Mouse (Mus musculus): ENCODE data around the gene Csdc2.
"Not testable (repeated sequence)": the region's sequence is repeated elsewhere in the genome, so short reads cannot be mapped to it uniquely, and the experiment has no call there.

Csdc2 gene

DNA sequence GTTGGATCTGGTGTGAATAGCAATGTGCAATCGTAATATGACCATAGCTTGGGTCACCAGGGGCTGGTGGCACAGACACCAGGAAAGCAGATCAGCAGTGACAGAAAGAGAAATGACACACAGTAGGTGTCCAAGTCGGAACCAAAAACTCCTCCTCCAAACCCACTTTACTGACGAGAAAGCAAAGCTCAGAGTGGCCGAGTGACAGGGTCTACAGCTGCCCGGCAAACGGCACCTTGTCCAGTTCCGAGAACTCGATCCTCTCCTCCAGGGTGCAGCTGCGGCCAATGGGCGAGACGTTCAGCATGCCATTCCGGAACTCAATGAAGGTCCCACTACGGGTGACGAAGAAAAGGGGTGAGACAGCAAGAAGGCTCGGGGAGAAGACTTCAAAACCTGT is 18.9 kb downstream of the Csdc2 start:
- no peak for DNase-seq (ENCODE audit: low spot score in 2 of 2)

DNA sequence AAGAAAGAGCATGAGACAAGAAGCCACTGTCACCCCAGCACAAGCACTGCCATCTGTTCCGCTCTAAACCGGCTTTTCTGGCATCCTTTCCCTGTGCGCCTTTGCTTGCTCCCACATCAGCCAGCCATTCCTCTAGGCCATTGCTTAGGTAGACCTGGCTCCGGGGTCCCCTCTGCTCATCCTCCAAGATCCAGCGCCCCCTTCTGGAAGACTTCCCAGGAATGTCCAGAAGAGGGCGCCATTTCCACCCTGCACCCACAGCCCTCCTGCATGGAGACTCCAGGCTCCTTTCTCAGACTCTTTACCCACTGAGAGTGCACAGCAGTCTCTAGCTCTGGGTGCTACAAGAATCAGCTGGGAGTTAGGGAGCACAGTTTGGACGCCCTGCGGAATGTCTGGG is 19.9 kb downstream of the Csdc2 start:
- no peak for DNase-seq (ENCODE audit: low spot score in 2 of 2)

DNA sequence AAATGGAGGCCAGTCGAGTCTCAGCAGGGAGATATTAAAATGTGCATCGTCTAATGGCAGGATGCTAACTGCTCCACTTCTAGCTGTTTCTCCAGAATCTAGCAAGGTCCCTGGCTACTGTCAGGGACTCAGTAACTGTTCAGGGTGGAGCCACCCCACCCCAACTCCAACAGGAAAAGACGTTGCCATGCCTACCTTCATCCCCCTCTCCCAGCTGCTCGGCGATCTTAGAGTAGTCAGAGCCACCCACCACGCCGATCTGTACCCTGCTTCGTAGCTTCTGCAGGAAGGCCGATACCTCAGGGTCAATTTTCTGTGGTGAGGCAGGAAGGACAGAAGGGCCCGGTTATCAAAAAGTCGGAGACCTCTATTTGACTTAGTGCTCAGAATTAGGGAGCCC is 21.0 kb downstream of the Csdc2 start:
- DNase-seq (ENCODE audit: low spot score in 2 of 2) = no peak

DNA sequence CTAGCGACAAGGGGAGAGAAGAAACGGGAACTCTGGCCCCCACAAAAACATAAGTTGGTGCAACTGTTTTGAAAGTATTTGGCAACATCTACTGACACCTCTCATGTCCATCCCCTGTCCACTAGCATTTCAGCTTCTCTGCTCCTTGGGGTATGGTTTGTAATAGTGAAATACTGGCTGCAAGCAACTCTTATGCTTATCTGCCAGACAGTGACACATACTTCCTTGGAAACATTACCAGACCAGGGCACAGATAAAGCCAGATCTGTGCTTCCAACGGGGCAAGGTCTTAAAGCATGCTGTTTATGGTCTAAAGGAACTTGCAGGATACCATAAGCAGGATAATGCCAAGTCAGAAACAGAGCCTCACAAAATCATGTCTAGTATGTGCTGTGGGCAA is 22.3 kb downstream of the Csdc2 start:
- no peak for DNase-seq (ENCODE audit: low spot score in 2 of 2)

DNA sequence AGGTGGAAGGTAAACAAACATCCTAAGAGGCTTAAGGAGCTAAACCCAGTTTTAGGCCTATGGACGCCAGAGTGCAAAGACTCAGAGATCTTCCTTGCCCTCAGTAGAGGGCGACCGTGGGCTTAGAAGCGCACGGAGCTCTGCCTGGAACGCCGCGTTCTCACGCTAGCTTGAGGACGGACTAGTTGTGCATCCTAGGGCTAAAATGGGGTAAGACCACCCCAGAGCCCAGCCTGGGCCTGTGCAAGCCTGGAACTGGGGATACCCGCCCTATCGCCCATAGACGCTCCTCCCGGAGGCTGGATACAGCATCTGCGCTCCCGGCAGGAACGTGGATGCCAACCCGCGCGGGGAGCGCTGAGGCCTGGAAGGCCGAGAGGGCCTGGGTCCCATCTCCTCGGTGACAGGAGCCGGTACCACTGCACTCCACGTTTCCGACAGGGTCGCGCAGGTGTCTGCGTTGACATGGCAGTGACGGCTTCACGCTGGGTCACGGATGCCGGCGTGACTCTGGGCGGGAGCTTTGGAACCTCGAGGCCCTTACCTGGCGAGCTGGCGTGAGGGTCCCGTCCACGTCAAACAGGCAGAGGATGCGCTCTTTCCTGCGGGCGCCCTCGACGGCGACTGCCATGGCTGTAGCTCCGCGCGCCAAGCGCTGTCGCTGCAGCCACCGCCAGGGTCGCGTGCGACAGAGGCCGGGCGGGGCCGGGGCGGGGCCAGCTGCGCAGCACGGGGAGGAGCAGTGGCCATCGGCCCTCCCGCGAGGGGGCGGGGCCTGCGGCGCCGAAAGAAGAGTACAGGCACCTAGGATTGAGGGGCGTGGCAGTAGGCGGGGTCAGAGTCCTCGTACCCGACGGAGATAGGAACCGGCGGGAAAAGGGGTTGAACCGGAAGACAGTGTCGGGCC is 23.9 kb downstream of the Csdc2 start, which contains the start of gene Pmm1:
Gene Pmm1 (minus strand): TSS at position 760 of the 907 bp plus-strand sequence.
- DNase-seq (ENCODE audit: low spot score in 2 of 2) = peak; percentile 97 to 99

DNA sequence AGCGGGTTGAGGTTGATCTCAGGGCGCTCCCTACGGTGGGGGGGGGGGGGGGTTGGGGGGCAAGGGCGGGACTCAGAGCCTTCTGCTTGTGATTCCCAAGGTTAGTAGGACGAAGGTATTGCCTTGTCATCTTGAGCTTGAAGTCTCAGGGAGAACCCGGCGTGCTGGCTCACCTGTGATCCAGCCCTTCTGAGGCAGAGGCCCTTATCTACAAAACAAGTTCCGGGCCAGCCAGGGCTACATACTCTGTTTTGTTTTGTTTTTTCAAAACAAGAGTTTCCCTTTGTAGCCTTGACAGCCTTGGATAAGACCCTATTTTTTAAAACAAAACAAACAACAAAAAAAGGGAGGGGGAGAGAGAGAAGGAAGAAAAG is 24.5 kb downstream of the Csdc2 start:
- no peak for DNase-seq (ENCODE audit: low spot score in 2 of 2)

DNA sequence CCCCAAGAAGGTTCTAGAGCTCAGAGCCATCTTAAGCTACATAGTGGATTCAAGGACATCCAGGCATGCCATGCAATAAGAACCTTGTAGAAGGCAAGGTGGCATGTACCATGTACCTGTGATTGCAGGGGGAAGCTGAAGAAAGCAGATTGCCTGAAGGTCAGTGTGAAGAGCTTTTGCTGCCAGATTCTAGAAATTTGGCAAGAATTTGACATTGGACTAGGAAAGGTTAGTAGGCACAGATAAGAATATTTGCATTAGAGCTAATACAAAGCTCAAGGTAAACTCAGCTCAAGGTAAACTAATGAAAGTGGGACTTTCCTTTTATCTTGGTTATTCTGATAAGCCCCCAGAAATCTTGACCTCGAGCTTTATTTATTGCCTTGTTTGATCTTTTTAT is 27.7 kb downstream of the Csdc2 start:
- DNase-seq (ENCODE audit: low spot score in 2 of 2) = no peak

DNA sequence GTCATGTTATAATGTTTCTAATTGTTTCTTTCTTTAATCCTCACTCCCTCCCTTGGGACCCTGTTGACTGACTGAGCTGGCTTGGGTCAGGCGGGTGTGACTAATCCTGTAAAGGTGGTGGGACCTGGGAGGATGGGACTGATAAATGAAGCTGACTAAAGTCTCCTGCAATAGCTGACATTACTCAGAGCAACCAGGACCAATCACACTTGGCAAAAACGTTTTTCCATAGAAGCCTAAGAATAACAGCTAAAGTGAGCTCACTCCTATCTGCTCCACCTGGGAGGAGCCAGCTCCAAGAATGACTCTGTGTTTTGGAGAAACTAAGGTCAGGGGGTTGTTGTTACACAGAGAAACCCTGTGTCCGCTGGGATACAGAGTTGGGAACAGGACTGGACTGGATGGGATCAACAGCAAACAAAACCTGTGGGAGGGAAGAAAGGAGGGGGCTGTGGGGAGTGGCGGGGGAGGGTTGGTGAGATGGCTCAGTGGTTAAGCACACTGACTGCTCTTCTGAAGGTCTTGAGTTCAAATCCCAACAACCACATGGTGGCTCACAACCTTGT is 28.5 kb downstream of the Csdc2 start:
- no peak for DNase-seq (ENCODE audit: low spot score in 2 of 2)

DNA sequence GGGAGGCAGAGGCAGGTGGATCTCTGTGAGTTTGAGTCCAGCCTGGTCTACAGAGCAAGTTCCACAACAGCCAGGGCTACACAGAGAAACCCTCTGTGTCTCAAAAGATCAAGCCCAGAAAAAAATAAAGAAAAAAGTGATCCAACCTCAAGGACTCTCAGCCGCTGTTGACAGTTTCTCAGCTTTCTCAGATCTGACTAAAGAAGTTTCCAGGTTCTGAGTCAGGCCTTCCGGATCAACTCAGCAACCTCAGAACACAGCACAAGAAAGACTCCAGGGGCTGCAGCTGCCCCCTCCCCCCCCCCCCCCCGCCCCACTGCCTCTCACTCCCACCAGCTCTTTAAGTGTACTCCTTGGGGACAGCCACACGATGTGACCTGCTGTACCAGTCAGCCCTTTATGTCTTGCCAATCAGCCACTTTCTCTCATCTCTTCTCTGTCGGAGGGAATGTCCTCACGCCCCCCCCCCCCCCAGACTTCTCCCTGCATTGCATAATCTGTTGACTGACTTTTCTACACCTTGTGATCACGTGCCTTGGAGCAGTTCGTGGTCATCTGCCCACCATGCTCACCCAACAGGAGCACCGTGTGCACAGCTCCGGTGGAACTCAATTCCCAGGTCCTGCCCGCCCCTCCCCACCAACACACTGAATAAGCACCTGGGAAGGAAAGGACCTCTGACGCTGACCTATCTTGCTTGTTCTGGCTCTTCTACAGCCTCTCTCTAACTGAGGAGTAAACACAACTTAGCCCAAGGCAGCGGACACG is 29.7 kb downstream of the Csdc2 start:
- DNase-seq (ENCODE audit: low spot score in 2 of 2) = no peak

DNA sequence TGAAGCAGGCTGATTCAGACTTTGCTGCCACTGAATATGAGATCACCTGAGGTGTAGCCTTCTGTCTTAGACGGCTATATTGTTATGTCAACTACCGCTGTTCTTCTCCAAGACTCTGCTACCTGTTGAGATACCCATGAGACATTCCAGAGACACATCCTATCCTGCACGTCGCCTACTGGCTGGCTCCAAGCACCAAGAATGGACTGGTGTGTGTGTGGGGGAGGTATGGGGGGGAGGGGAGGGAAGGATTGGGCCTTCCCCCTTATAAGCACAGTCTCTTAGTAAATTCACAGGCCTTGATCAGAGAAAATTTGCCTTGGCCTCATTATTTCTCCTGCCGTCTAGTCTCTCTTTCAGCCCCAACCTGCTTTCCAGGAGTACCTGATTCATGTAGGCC is 31.3 kb downstream of the Csdc2 start:
- no peak for DNase-seq (ENCODE audit: low spot score in 2 of 2)

DNA sequence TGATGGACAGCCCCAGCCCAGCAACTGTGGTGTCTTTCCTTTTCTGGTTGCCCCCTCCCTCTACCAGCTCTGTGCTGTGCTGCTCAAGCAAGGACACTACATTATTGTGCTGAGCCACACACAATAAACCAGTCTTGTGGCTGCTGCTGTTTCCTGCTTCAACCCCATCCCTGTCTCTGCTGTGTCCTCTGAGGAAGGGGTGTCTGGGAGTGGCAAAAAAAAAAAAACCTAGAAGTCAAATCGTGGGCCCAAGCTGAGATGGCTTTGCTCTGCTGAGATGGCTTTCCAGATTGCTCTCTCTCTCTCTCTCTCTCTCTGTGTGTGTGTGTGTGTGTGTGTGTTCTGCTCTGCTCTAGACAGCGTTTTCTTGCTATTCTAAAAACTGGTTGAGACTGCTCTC is 31.9 kb downstream of the Csdc2 start:
- no peak for DNase-seq (ENCODE audit: low spot score in 2 of 2)

DNA sequence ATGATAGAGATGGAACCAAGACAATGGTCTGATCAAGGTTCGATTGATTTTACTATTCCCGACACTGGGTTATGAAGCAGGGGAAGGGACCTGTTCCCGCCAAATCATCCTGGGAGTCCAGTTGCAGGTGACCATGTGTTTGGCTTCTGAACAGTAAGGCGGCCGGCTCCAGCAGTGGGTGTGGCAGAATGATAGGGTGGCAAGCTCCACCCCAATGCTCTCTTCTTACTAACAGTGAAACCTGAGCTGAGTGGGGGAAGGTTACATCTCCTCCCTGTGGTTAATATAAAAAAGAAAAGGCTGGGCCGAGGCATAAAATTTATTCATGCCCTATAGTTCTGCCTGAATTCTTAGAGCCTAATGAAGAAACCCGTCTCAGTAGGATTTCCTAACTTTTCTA is 32.6 kb downstream of the Csdc2 start:
- DNase-seq (ENCODE audit: low spot score in 2 of 2) = no peak

DNA sequence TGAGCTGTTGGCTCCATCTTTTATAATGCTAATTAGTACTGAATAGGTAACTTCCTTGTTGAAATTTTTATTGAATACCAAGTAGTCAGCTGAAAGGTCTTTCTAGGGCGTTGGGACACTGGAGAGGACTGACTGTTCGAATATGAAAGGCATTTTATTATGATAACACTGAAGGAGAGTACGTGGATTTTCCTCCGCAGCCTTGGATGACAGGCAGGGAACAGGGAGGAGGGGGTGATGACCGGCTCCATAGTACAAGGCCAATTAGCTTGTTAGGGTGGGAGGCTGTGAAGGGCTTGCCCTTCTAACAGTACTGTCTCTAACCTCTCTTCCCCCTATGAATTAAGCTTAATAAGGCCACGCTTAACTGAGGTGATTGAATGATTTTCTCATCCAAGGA is 33.1 kb downstream of the Csdc2 start:
- not testable (repeated sequence) for DNase-seq (ENCODE audit: low spot score in 2 of 2)

DNA sequence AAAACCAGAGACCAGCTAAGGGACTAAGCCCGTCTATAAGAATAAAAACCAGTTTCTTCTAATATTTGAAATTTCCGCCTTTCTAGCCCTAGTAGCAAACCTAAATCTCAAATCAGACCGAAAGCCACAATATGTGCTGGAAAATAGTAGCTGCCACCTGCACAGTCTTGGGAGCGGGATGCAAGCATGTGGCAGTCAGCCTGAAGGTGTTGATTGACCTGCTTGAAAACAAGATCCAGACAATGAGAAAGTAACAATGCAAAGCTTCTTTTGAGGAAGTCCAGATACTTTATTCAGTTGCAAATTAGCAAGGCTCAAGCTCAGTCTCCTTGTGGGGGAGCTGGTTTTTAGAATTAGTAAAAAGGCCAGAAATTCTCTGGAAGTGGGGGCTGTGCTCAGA is 33.9 kb downstream of the Csdc2 start:
- DNase-seq (ENCODE audit: low spot score in 2 of 2) = not testable (repeated sequence)

DNA sequence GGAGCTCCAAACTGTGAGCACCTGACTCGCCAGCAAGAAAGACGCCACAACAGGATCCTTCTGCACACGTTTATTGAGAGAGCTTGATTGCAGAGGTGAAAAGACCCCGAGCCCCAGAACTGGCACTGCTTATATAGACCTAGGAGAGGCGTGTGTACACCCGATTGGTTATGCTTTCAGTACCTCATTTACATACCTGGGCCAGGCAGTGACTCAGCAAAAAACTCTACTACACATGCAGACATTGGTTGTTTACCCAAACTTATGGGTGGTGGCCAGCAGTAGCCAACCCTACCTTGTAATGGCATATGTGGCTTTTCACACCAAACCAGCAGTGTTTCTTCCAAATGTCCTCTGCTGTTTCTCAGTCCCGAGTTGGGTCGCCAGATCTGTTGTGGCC is 38.6 kb downstream of the Csdc2 start:
- not testable (repeated sequence) for DNase-seq (ENCODE audit: low spot score in 2 of 2)

DNA sequence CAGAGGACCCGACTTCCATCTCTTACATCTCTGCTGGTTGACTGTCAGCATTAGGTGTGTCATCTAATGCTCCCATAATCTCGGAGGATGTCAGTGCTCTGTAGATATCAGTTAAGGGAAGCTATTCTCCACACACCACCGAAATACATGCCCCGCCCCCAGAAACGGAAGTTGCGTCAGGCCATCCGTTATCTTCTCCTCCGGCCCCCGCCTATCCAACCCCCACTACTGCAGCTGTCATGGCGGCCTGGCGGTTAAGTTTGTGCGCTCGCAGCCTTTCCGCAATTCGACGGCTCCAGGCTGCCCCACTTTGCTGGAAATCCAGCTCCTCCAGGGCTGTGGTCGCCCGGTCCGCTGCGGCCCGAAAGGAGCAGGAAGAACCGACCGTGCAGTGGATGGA is 43.8 kb downstream of the Csdc2 start, which contains the start of gene 1700029P11Rik:
Gene 1700029P11Rik (plus strand): TSS at position 220 of the 400 bp plus-strand sequence.
- no peak for DNase-seq (ENCODE audit: low spot score in 2 of 2)

DNA sequence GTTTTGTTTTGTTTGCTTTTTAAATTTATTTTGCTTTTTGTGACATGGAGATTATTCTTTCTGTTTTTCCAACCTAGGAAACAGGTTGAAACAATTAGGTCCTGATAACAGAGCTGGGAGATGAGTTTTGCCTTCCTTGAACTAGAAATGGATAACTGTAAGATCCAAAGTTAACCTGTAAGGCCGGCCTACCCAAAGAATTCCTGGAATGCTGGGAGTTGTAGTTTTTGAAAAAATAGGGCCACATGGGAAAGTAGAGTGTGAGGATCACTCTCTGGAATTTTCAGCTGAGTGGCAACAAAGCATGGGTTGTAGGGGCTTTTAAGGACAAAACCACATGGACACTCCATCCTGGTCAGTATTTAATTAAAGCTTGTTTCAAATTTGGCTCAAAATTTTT is 45.6 kb downstream of the Csdc2 start:
- no peak for DNase-seq (ENCODE audit: low spot score in 2 of 2)

DNA sequence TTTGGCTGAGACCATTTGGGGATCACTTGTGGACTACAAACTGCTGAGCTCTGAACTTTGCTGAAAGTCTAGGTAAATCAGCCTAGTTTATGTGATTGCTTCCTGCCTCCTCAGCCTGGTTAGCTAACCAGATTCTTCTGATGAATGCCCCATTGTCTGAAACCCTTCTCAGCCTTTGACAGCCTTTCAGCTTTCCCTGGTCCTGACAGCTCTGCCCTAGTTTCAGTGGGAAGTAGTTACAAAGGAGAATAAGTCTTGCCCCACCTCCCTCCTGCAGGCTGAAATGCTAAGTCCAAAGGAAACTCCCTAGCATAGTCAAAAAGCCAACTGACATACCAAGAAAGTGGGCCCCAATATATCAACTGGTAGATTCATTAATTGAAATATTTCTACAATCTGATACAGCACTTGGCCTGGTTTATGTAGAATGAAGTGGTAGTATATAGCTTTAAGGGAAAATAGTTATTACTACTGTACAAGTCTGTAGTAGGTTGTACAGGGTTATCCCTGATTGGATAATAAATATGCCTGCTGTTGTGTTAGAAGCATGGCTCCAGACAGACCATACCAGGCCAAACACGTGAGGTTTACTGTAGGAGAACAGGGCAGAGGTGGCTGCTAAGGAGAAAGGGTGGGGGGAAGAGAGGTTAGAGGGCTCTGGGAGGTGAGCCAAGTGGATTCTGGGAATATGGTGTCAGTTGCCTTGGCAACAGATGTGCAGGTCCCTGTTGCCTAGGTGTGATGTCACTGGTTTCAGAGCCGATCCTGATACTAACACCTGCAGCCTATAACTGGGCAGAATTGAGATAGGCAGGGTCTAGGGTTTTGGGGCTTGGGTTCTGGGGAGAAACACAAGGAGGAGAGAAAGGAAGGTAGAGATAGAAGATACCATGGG is 49.0 kb downstream of the Csdc2 start:
- DNase-seq (ENCODE audit: low spot score in 2 of 2) = no peak

DNA sequence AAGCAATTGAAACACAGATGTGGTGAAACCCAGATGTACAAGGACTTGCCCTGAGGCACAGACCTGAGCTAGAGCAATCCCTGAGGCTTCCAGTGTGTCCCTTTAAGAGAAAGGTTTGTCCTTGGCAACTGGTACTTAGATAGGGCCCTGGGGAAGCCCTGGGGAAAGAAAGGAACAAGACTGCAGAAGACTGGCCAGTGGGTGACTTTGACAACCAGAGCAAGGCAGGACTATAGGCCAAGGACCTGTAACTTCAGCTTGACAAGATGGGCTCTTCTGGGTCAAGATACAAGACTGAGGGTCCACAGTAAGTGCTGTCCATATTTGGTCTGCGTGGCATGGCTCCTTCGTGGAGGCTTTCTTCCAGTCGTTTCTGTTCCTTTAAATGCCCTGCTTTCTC is 51.1 kb downstream of the Csdc2 start, which contains the start of gene Xrcc6:
Gene Xrcc6 (plus strand): TSS at position 190 of the 400 bp plus-strand sequence.
- DNase-seq (ENCODE audit: low spot score in 2 of 2) = no peak

DNA sequence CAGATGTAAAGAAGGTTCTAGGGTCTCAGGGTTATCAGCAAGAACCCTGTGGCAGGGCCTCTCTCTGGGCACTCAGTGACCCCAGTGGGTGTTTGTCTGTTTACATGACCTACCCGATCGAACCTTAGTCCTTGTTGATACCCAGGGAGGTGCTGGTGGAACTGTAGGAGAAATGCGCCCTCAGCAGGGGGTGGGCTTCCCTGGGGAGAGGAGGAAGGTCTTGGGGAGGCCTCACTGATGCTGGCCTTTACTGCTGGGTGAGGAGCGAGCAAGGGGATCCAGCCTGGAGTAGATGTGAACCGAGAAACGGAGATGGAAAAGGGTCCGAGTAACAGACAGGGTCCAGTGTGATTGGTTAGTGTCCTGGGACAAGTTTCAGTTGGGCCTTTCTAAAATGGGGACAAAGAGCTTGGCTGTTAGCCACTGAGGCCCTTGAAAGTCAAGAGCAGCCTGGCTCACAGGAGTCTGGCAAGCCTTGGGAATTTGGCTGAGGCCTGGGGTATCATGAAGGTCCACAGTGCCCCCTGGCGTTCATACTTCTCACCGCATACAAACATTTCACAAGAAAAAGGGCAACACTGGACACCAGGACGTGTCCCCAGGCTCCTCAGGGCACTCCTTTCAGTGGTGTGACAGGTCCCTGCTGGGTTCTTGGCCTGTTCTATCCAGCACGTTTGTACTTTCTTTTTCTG is 53.0 kb downstream of the Csdc2 start:
- DNase-seq (ENCODE audit: low spot score in 2 of 2) = peak; percentile 80 to 89

DNA sequence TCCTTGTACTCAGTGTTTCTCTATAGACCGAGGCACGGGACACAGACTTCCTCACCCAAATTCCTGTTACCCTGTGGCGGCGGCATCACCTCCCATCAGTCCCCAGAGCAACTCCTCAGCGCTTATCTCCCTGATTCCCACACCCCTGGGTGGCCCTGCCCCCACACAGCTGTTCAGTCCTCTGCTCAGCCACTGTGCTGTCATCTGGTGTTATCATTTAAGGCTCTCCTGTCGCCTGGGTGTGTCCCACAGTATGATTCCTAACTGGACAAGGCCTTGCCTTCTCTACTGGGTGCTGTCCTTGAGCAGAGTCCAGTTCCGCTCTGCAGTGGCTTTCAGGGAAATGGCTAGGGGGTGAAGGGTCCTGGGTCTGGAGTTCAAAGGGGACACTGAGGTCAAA is 54.0 kb downstream of the Csdc2 start:
- no peak for DNase-seq (ENCODE audit: low spot score in 2 of 2)

Data from urinary bladder, postnatal 4 days (tissue).